Mouse (Mus musculus): ENCODE results near the gene Olfr129. TPM values are rescaled to one million over a fixed set of nuclear protein-coding genes. Genes with fewer than 3 reads are reported as not detected.

Gene Olfr129
- not detected for total RNA-seq (2021)
- long read RNA-seq: 0 reads

DNA sequence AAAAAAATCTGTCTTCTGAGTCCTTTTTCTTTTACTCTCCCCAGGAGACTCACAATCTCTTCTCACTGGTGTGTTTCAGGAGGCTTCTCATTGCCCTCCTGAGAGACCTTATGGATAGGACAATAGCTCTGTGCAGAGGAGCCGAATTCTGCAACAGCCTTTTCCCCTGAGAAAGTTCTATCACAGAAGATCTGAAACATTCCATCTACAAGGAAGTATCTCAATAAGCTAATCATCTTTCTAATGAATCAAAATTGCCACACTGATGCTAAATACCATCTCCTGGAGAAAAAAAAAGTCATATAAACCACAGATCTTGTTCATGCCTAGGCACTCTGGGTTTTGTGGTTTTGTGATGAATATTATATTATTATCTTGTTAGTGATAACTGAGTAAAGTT, at the start of gene Olfr129:
Olfr129 (minus strand) TSS at position 101 of the 400 bp plus-strand sequence.
- no peak for DNase-seq (ENCODE audit: low spot score in 2 of 2)

DNA sequence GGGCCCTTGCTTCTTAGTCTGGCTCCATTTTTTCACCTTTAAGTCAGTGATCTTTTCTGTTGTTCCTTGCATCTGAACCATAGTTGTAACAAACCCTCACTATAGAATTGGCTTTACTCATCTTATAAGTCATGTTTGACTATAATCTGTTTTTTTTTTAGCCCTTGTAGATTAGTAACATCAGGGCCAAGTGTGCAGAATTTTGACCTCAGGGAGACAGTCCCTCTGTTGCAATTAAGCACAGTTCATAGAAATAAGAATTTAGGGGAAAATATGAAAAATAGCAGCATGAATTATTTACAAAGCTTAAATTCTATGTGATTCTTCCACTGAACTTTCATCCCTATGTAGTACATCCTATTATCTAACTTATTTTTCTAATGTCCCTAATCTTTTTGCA, 28.7 kb upstream of the Olfr129 start, which contains the start of gene Olfr131:
Olfr131 (minus strand) TSS at position 101 of the 400 bp plus-strand sequence.
- DNase-seq (ENCODE audit: low spot score in 2 of 2): no peak

DNA sequence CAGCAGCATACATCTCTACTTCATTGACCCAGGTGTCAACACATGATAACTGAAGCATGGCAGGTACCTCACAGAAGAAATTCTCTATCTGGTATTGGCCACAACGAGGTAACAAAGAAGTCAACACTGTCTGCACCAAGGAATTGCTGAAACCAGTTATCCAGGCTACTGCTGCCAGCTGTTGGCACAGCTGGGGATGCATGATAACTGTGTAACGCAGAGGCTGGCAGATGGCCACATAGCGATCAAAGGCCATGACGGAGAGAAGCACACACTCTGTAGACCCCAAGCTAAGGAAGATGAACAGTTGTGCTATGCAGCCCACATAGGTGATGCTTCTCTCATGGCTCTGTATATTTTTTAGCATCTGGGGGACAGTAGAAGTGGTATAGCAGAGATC, 22.5 kb upstream of the Olfr129 start:
- DNase-seq (ENCODE audit: low spot score in 2 of 2): no peak

DNA sequence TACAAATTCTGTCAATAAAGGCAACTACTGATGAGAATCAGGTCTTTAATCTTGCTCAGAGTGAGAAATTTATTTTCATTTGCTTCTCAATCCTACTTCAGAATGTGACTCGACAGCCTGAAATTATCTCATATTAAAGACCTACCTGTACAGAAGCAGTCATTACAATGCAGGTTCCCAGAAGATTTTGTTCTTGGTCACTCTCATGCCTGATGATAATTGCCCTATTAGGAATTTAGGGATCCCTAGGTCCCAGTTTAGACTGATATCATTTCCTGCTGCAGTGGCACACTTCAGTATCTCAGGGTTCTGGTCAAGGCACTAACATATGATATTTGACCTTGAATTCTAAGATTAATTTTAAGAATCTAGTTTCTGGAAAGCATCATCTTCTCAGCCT, 3.7 kb upstream of the Olfr129 start, which contains the start of gene Olfr130:
Olfr130 (plus strand) TSS at position 301 of the 400 bp plus-strand sequence.
- no peak for DNase-seq (ENCODE audit: low spot score in 2 of 2)

DNA sequence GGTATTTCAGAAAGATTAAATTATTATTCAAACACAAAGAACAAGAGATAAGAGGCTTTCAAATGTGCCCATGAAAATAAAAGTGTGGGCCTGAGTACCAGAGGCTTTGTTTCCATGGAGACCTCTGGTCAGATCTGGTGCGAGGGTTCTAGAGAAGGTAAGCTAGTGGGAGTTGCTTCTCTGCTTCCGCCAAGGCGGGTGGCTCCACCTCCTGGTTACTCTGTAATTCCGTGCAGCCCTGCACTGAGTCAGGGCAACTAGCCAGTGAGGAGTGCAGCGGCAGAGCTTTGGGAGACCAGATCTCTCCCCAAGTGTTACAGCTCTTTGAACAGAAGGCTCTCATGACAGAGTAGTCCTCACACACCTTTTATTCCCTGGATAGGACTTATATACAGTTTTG, 33.6 kb downstream of the Olfr129 start:
- no peak for DNase-seq (ENCODE audit: low spot score in 2 of 2)

DNA sequence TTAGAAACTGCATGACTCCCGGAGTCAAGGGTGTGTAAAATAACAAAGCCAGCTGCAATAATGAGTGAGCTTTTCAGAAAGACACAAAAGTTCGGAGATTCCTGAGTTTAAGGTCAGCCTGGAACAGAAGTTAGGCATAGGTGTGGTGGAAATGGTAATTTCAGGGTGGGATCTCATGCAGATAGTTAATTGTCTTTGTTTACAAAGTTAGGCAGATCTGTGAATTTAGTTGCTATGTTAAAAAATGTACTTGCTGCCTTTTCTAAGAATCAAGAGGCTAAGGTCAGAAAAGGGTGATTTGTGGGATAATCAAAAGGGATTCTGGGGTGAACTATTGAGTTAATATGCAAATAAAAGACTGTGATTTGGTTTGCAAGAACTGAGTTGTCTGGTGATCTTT, 43.5 kb downstream of the Olfr129 start:
- no peak for DNase-seq (ENCODE audit: low spot score in 2 of 2)

DNA sequence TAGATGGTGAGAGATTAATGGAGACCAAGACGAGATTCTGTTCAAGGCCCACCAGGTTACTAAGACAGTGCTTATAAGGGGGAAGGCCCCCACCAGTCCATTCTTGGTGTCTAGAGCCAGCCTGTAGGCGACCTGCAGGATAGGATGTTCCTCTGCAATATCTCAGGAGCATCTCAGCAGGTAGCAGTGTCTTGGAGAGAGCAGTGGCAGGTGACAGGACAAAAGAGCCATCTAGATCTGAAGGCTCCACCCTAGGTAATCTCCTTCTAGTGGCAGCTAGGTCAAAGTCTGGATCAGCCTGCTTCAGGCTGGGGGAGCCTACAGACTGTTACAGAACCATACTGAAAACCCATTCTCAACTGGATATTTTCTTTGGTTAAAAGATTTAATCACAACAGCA, 54.9 kb downstream of the Olfr129 start:
- no peak for DNase-seq (ENCODE audit: low spot score in 2 of 2)

Other genes with a start within 250 kb of the Olfr129 start
- not detected for gene Olfr125, start 227.1 kb downstream of the Olfr129 start, total RNA-seq (2021)
- gene Olfr126, start 212.6 kb downstream of the Olfr129 start, total RNA-seq (2021): not detected
- not detected for gene Olfr127, start 159.6 kb downstream of the Olfr129 start, total RNA-seq (2021)
- gene Olfr128, start 139.5 kb downstream of the Olfr129 start, total RNA-seq (2021): not detected
- not detected for gene Olfr761, start 107.0 kb downstream of the Olfr129 start, total RNA-seq (2021)
- not detected for gene Olfr130, start 3.8 kb upstream of the Olfr129 start, total RNA-seq (2021)
- gene Olfr131, start 28.6 kb upstream of the Olfr129 start, total RNA-seq (2021): not detected
- gene Olfr132, start 74.4 kb upstream of the Olfr129 start, total RNA-seq (2021): not detected
- not detected for gene Olfr133, start 85.2 kb upstream of the Olfr129 start, total RNA-seq (2021)
- not detected for gene Olfr134, start 111.3 kb upstream of the Olfr129 start, total RNA-seq (2021)
- gene Olfr135, start 144.3 kb upstream of the Olfr129 start, total RNA-seq (2021): not detected
- gene Olfr138, start 201.0 kb upstream of the Olfr129 start, total RNA-seq (2021): not detected
- gene Olfr137, start 247.5 kb upstream of the Olfr129 start, total RNA-seq (2021): not detected

Measured in layer of hippocampus, postnatal 10 days (tissue).